Mouse (Mus musculus) embryonic facial prominence, embryonic 10.5 days (tissue): ENCODE measurements around the gene Bach2. TPM values are rescaled to one million over a fixed set of nuclear protein-coding genes. Genes with fewer than 3 reads are reported as not detected.

Experiments used
- DNase-seq: peaks from one replicate; pipeline ENCODE4 v3.0.0-alpha.2; 2017; ENCODE audit warnings: low spot score
- H3K27ac ChIP-seq: fragments of 300-500 bp; sonication (generic); replicated peaks from 2 replicates; pipeline ENCODE4 v1.5.1; 2016; ENCODE audit warnings: mild to moderate bottlenecking
- H3K27me3 ChIP-seq: fragments of 300-500 bp; sonication (generic); replicated peaks from 2 replicates; pipeline ENCODE4 v1.6.1; 2016; ENCODE audit warnings: low read depth, mild to moderate bottlenecking; ENCODE audit not compliant: poor library complexity, severe bottlenecking
- H3K36me3 ChIP-seq: fragments of 300-500 bp; sonication (generic); replicated peaks from 2 replicates; pipeline ENCODE4 v1.6.1; 2016; ENCODE audit warnings: mild to moderate bottlenecking, moderate library complexity
- H3K4me1 ChIP-seq: fragments of 300-500 bp; sonication (generic); 2 replicates; pipeline ENCODE4 v1.6.1; 2016
- H3K4me3 ChIP-seq: fragments of 300-500 bp; sonication (generic); 2 replicates; pipeline ENCODE4 v1.5.1; 2016; ENCODE audit warnings: mild to moderate bottlenecking, moderate library complexity
- H3K9me3 ChIP-seq: fragments of 300-500 bp; sonication (generic); 2 replicates; pipeline ENCODE4 v1.6.1; 2016; ENCODE audit warnings: mild to moderate bottlenecking
- WGBS: fragments of 180-500 bp; shearing (Covaris S2); methylation state at CpG from one replicate; pipeline ENCODE4 v1.1.7; 2016; 5-methylcytosine and 5-hydroxymethylcytosine counted together
- polyA plus RNA-seq: library from polyadenylated mRNA; unstranded; fragments of >200 nt; fragmentation: Nextera tagmentation; extraction: Ambion mirVana; gene quantifications from 2 replicates; pipeline ENCODE4 v1.2.1, GENCODE M21; 2016

Bach2 gene
- polyA plus RNA-seq, 1 experiment from 2014 or later: 12.2 TPM

- 82% methylated on average over 9 of the region's 9 CpGs for WGBS
- no peaks in the 10 kb centered on the region for H3K27me3 ChIP-seq
- DNase-seq: no peak
- H3K36me3 ChIP-seq: no peaks in the 10 kb centered on the region
- no peak overlapping the region for H3K4me3 ChIP-seq
- H3K27ac ChIP-seq: 0 out of 2 replicates have a peak overlapping the region, but pooled peaks have one; percentile 30
- H3K9me3 ChIP-seq: no peaks in the 10 kb centered on the region
- no peaks in the 10 kb centered on the region; the same call in 1 of the 2 replicates for H3K4me1 ChIP-seq
These were observed 28.0 kb upstream of the Bach2 start for GRCm38 (mm10) chr4:32210424-32211184.

- Histone ChIP-seq H3K4me1 (peaks cover 8% of the 10 kb centered on the region), H3K9me3 (no peaks in the 10 kb centered on the region), H3K4me3 (no peak overlapping the region), H3K36me3 (no peaks in the 10 kb centered on the region), H3K27ac (no peak overlapping the region), H3K27me3 (no peaks in the 10 kb centered on the region)
- no peak for DNase-seq
These were observed 26.0 kb upstream of the Bach2 start for GRCm38 (mm10) chr4:32212593-32212992.

DNA sequence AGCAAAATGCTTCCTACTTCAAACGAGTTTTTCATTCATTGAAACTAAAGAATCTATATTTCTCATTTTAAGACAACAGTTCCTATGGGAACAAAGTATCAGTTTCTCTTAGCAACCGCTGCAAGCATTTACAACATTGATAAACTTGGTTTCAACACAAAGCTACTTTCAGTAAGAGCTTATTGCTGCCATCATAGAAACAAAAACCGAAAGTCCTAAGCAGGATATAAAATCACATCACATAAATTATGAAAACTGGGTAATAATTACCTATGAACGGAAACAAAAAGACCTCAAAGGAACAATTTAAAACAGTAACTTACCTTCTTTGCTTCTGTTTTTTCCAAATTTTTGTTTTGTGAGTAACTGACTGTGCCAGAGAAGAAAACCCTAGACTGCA is 22.1 kb upstream of the Bach2 start:
- no peak for DNase-seq
- Histone ChIP-seq H3K4me3 (no peak overlapping the region), H3K27me3 (no peaks in the 10 kb centered on the region), H3K27ac (no peak overlapping the region), H3K4me1 (peaks cover 35% of the 10 kb centered on the region), H3K9me3 (no peaks in the 10 kb centered on the region), H3K36me3 (no peaks in the 10 kb centered on the region)
- whole genome bisulfite sequencing: 80% methylated on average over 4 of the region's 4 CpGs

GRCm38 (mm10) chr4:32217016-32217415 is 21.6 kb upstream of the Bach2 start:
- Histone ChIP-seq H3K27ac (no peak overlapping the region), H3K36me3 (no peaks in the 10 kb centered on the region), H3K4me1 (peaks cover 37% of the 10 kb centered on the region), H3K4me3 (no peak overlapping the region), H3K9me3 (no peaks in the 10 kb centered on the region), H3K27me3 (peaks cover 5% of the 10 kb centered on the region; the same call in 1 of the 2 replicates)
- 90% methylated on average over 3 of the region's 3 CpGs for WGBS
- no peak for DNase-seq

DNA sequence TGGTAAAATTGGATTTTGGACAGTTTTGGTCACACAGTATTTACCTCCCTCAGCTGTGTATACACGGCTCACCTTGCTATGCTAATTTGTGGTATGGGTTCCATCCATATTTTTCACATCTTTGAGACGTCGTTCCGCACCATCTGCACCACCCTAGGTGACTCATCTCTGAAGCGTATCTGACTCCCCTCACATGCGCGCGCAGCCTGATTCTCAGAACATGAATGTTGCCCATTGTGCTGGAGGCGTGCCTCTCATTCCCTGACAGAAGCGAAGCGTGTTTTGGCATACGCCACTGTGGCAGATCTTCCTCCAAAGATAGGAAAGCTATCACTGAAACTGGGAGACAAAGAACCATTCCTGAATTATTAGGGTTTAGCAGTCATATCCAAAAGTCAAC is 21.0 kb upstream of the Bach2 start:
- WGBS: 96% methylated on average over 12 of the region's 12 CpGs
- no peaks in the 10 kb centered on the region for H3K36me3 ChIP-seq
- H3K4me1 ChIP-seq: peaks cover 37% of the 10 kb centered on the region
- DNase-seq: no peak
- no peak overlapping the region for H3K27ac ChIP-seq
- peaks cover 10% of the 10 kb centered on the region; the same call in 1 of the 2 replicates for H3K27me3 ChIP-seq
- no peaks in the 10 kb centered on the region for H3K9me3 ChIP-seq
- H3K4me3 ChIP-seq: no peak overlapping the region

DNA sequence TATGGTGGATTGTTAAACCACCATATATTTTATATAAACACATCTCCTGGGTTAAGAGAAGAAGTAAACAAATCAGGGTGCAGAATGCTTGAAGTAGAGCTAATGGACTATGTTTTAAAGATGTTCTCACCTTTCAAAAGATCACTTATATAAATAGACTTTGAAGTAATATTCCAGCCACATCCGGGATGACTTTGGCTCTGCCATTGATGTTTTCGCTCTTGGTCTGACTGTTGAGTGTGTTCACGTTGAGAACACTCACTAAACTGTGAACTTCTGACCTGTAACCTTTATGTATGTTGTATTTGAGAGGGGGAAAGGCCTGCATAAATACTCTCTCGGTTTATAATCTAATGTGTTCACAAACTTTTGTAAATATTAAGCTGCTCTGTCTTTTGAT is 20.2 kb upstream of the Bach2 start:
- no peaks in the 10 kb centered on the region for H3K36me3 ChIP-seq
- peaks cover 37% of the 10 kb centered on the region for H3K4me1 ChIP-seq
- no peak for DNase-seq
- WGBS: 77% methylated on average over 4 of the region's 4 CpGs
- H3K27me3 ChIP-seq: peaks cover 10% of the 10 kb centered on the region; the same call in 1 of the 2 replicates
- H3K27ac ChIP-seq: no peak overlapping the region
- H3K4me3 ChIP-seq: no peak overlapping the region
- no peaks in the 10 kb centered on the region for H3K9me3 ChIP-seq

DNA sequence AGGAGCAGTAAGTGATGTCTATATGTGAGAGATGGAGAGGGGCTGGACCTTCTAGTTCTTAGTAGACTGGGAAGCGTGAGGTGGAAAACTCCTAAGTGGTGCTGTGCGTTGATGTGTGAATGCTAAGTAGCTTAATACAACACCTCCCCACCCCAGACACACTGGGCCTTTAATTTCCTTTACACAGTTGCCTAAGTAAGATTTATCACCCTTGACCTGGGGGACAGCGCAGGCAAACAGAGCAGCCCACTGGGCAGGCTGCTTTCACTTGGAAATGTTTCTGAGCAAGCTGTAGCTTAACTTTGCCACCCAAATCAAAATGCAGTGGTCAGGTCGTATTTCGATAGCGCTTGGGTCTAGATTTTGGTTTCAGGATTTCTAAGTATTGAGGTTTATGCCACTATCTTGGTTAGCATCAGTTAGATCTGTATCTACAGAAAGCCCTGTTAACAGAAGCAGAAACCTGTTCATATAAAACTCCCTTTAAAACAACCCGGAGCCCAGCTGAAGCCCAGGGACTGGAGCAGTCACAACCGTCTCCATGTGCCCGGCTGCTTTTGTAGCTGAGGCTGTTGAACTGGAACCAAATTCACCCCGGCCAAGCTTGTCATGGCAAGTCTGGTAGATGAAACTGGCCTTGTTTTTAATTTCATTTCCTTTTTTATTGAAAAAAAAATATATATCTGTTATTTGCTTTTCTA is 19.0 kb upstream of the Bach2 start:
- Histone ChIP-seq H3K9me3 (no peaks in the 10 kb centered on the region), H3K36me3 (no peaks in the 10 kb centered on the region), H3K27me3 (peaks cover 10% of the 10 kb centered on the region; the same call in 1 of the 2 replicates), H3K4me1 (peaks cover 37% of the 10 kb centered on the region), H3K4me3 (no peak overlapping the region), H3K27ac (peak overlapping the region; percentile 54)
- no peak for DNase-seq
- 53% methylated on average over 10 of the region's 10 CpGs for WGBS

DNA sequence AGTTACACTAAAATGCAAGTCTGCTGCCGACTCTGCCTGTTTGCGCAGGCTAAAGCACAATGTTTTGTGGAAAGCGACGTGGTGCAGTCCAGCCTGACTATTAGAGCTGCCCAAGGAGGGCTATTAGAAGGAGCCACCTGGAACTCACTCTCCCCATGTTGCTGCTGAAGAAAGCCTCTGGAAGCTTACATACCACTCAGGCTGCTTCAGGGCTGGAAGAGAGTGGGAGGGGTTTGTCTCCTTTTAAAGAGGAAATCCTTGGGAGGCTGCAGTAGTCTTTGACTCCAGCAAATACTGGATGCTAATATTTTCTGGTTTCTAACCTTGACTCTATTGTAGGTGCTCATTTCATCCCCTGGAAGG is 18.5 kb upstream of the Bach2 start:
- H3K9me3 ChIP-seq: no peaks in the 10 kb centered on the region
- WGBS: 72% methylated on average over 4 of the region's 4 CpGs
- H3K27me3 ChIP-seq: peaks cover 10% of the 10 kb centered on the region; the same call in 1 of the 2 replicates
- no peaks in the 10 kb centered on the region for H3K36me3 ChIP-seq
- no peak for DNase-seq
- H3K27ac ChIP-seq: peak overlapping the region; percentile 54
- H3K4me3 ChIP-seq: no peak overlapping the region
- H3K4me1 ChIP-seq: peaks cover 37% of the 10 kb centered on the region

DNA sequence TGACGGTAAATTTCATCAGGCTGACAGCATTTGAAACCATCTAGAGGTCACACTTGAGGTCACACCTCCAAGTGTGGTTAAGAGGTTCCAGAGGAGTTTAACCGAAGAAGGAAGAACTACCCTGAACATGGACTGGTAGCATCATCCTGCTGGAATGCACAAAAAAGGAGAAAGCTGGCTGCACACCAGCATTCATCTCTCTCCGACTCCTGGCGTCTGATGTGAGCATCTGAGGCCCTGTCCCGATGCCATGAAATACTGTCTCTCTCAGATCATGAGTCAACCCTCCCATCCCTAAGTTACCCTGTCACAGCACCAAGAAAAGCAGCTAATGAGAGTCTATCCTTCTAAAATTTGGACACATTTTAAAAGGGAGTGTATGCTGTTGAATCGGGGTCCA is 17.6 kb upstream of the Bach2 start:
- H3K4me1 ChIP-seq: peaks cover 33% of the 10 kb centered on the region
- no peak for DNase-seq
- H3K27ac ChIP-seq: no peak overlapping the region
- H3K9me3 ChIP-seq: no peaks in the 10 kb centered on the region
- peaks cover 10% of the 10 kb centered on the region; the same call in 1 of the 2 replicates for H3K27me3 ChIP-seq
- 77% methylated on average over 6 of the region's 6 CpGs for WGBS
- H3K36me3 ChIP-seq: no peaks in the 10 kb centered on the region
- H3K4me3 ChIP-seq: no peak overlapping the region

GRCm38 (mm10) chr4:32223563-32223962 is 15.0 kb upstream of the Bach2 start:
- Histone ChIP-seq H3K27me3 (peaks cover 10% of the 10 kb centered on the region; the same call in 1 of the 2 replicates), H3K9me3 (no peaks in the 10 kb centered on the region), H3K4me1 (peaks cover 33% of the 10 kb centered on the region), H3K36me3 (no peaks in the 10 kb centered on the region), H3K4me3 (no peak overlapping the region), H3K27ac (no peak overlapping the region)
- DNase-seq: no peak

- no peaks in the 10 kb centered on the region for H3K36me3 ChIP-seq
- no peak for DNase-seq
- no peak overlapping the region for H3K4me3 ChIP-seq
- peaks cover 10% of the 10 kb centered on the region; the same call in 1 of the 2 replicates for H3K27me3 ChIP-seq
- no peaks in the 10 kb centered on the region for H3K9me3 ChIP-seq
- WGBS: 94% methylated on average over 2 of the region's 2 CpGs
- peaks cover 18% of the 10 kb centered on the region for H3K4me1 ChIP-seq
- H3K27ac ChIP-seq: no peak overlapping the region
These were observed 13.4 kb upstream of the Bach2 start for GRCm38 (mm10) chr4:32225191-32225590.

- Histone ChIP-seq H3K27me3 (peaks cover 7% of the 10 kb centered on the region; the same call in 1 of the 2 replicates), H3K9me3 (no peaks in the 10 kb centered on the region), H3K4me1 (peaks cover 5% of the 10 kb centered on the region), H3K4me3 (no peak overlapping the region), H3K36me3 (no peaks in the 10 kb centered on the region), H3K27ac (no peak overlapping the region)
- no peak for DNase-seq
- WGBS: 66% methylated on average over 8 of the region's 8 CpGs
These were observed 10.5 kb upstream of the Bach2 start for GRCm38 (mm10) chr4:32227970-32228557.
